Mouse (Mus musculus): ENCODE data around the gene Map4k4. TPM values are rescaled to one million over a fixed set of nuclear protein-coding genes. Genes with fewer than 3 reads are reported as not detected.

Map4k4 gene
- total and polyA plus RNA-seq, 2 experiments = 7.2 to 10.7 TPM

GRCm38 (mm10) chr1:40000476-40000875 is 99.8 kb downstream of the Map4k4 start:
- H3K4me3 ChIP-seq (ENCODE audit: insufficient read depth, low read depth, low read length) = no peak overlapping the region
- H3K36me3 ChIP-seq (ENCODE audit: control insufficient read depth, insufficient read depth, low read length) = peaks cover 4% of the 10 kb centered on the region; the same call in 1 of the 2 replicates
- WGBS = 85% methylated on average over 16 of the region's 16 CpGs
- no peaks in the 10 kb centered on the region for H3K4me1 ChIP-seq (ENCODE audit: control insufficient read depth, insufficient read depth, low read length)
- TF ChIP-seq POLR2A (IDR thresholded peaks at IDR 0.05; ENCODE audit: extremely low read depth, insufficient read depth, low read length) = no peak
- H3K27ac ChIP-seq (replicated peaks; ENCODE audit: insufficient read depth, low read depth, low read length) = no peak overlapping the region
- peaks cover 3% of the 10 kb centered on the region; the same call in 1 of the 2 replicates for H3K79me2 ChIP-seq (ENCODE audit: control insufficient read depth, insufficient read depth, low read length)
- no peak for DNase-seq (ENCODE audit: extremely low read depth, low read depth, low spot score)
- H3K9ac ChIP-seq (ENCODE audit: low read depth, low read length) = no peak overlapping the region
- H3K27me3 ChIP-seq (ENCODE audit: control insufficient read depth, insufficient read depth, low read length) = no peaks in the 10 kb centered on the region

- H3K27me3 ChIP-seq (ENCODE audit: control insufficient read depth, insufficient read depth, low read length) = no peaks in the 10 kb centered on the region
- WGBS = 79% methylated on average over 5 of the region's 5 CpGs
- no peak overlapping the region for H3K9ac ChIP-seq (ENCODE audit: low read depth, low read length)
- H3K4me1 ChIP-seq (ENCODE audit: control insufficient read depth, insufficient read depth, low read length) = no peaks in the 10 kb centered on the region
- peaks cover 3% of the 10 kb centered on the region; the same call in 1 of the 2 replicates for H3K79me2 ChIP-seq (ENCODE audit: control insufficient read depth, insufficient read depth, low read length)
- no peak overlapping the region for H3K4me3 ChIP-seq (ENCODE audit: insufficient read depth, low read depth, low read length)
- H3K27ac ChIP-seq (replicated peaks; ENCODE audit: insufficient read depth, low read depth, low read length) = no peak overlapping the region
- no peak for DNase-seq (ENCODE audit: extremely low read depth, low read depth, low spot score)
- TF ChIP-seq POLR2A (IDR thresholded peaks at IDR 0.05; ENCODE audit: extremely low read depth, insufficient read depth, low read length) = no peak
- peak; percentile 74 for TF ChIP-seq CTCF (IDR thresholded peaks at IDR 0.05; ENCODE audit: low read depth, low read length)
- H3K36me3 ChIP-seq (ENCODE audit: control insufficient read depth, insufficient read depth, low read length) = peaks cover 4% of the 10 kb centered on the region; the same call in 1 of the 2 replicates
Measured at GRCm38 (mm10) chr1:40000899-40001298, 100.2 kb downstream of the Map4k4 start.

GRCm38 (mm10) chr1:40002129-40002727 is 101.5 kb downstream of the Map4k4 start:
- Histone ChIP-seq H3K36me3 (ENCODE audit: control insufficient read depth, insufficient read depth, low read length) (peaks cover 2% of the 10 kb centered on the region; the same call in 1 of the 2 replicates), H3K27ac (replicated peaks; ENCODE audit: insufficient read depth, low read depth, low read length) (no peak overlapping the region), H3K79me2 (ENCODE audit: control insufficient read depth, insufficient read depth, low read length) (peaks cover 3% of the 10 kb centered on the region; the same call in 1 of the 2 replicates), H3K27me3 (ENCODE audit: control insufficient read depth, insufficient read depth, low read length) (no peaks in the 10 kb centered on the region), H3K4me3 (ENCODE audit: insufficient read depth, low read depth, low read length) (no peak overlapping the region), H3K9ac (ENCODE audit: low read depth, low read length) (no peak overlapping the region), H3K4me1 (ENCODE audit: control insufficient read depth, insufficient read depth, low read length) (no peaks in the 10 kb centered on the region)
- DNase-seq (ENCODE audit: extremely low read depth, low read depth, low spot score) = no peak
- WGBS = 90% methylated on average over 4 of the region's 4 CpGs
- TF ChIP-seq POLR2A (IDR thresholded peaks at IDR 0.05; ENCODE audit: extremely low read depth, insufficient read depth, low read length) = no peak
- TF ChIP-seq CTCF (IDR thresholded peaks at IDR 0.05; ENCODE audit: low read depth, low read length) = no peak

GRCm38 (mm10) chr1:40006043-40006651 is 105.4 kb downstream of the Map4k4 start:
- Histone ChIP-seq H3K27ac (replicated peaks; ENCODE audit: insufficient read depth, low read depth, low read length) (no peak overlapping the region), H3K9ac (ENCODE audit: low read depth, low read length) (no peak overlapping the region), H3K4me1 (ENCODE audit: control insufficient read depth, insufficient read depth, low read length) (no peaks in the 10 kb centered on the region), H3K4me3 (ENCODE audit: insufficient read depth, low read depth, low read length) (no peak overlapping the region), H3K79me2 (ENCODE audit: control insufficient read depth, insufficient read depth, low read length) (no peaks in the 10 kb centered on the region), H3K36me3 (ENCODE audit: control insufficient read depth, insufficient read depth, low read length) (no peaks in the 10 kb centered on the region; the same call in 1 of the 2 replicates), H3K27me3 (ENCODE audit: control insufficient read depth, insufficient read depth, low read length) (no peaks in the 10 kb centered on the region)
- TF ChIP-seq CTCF (IDR thresholded peaks at IDR 0.05; ENCODE audit: low read depth, low read length) (no peak), POLR2A (IDR thresholded peaks at IDR 0.05; ENCODE audit: extremely low read depth, insufficient read depth, low read length) (no peak)
- no peak for DNase-seq (ENCODE audit: extremely low read depth, low read depth, low spot score)
- WGBS = 100% methylated on average over 4 of the region's 4 CpGs

- no peak overlapping the region for H3K9ac ChIP-seq (ENCODE audit: low read depth, low read length)
- H3K4me3 ChIP-seq (ENCODE audit: insufficient read depth, low read depth, low read length) = no peak overlapping the region
- no peaks in the 10 kb centered on the region; the same call in 1 of the 2 replicates for H3K36me3 ChIP-seq (ENCODE audit: control insufficient read depth, insufficient read depth, low read length)
- H3K4me1 ChIP-seq (ENCODE audit: control insufficient read depth, insufficient read depth, low read length) = no peaks in the 10 kb centered on the region
- H3K79me2 ChIP-seq (ENCODE audit: control insufficient read depth, insufficient read depth, low read length) = no peaks in the 10 kb centered on the region
- no peak for DNase-seq (ENCODE audit: extremely low read depth, low read depth, low spot score)
- no peak for TF ChIP-seq CTCF (IDR thresholded peaks at IDR 0.05; ENCODE audit: low read depth, low read length)
- no peak for TF ChIP-seq POLR2A (IDR thresholded peaks at IDR 0.05; ENCODE audit: extremely low read depth, insufficient read depth, low read length)
- 89% methylated on average over 17 of the region's 17 CpGs for WGBS
- H3K27ac ChIP-seq (replicated peaks; ENCODE audit: insufficient read depth, low read depth, low read length) = no peak overlapping the region
- H3K27me3 ChIP-seq (ENCODE audit: control insufficient read depth, insufficient read depth, low read length) = no peaks in the 10 kb centered on the region
Measured at GRCm38 (mm10) chr1:40007962-40008471, 107.3 kb downstream of the Map4k4 start.

- TF ChIP-seq POLR2A (IDR thresholded peaks at IDR 0.05; ENCODE audit: extremely low read depth, insufficient read depth, low read length) (no peak), CTCF (IDR thresholded peaks at IDR 0.05; ENCODE audit: low read depth, low read length) (no peak)
- DNase-seq (ENCODE audit: extremely low read depth, low read depth, low spot score) = no peak
- H3K27ac ChIP-seq (replicated peaks; ENCODE audit: insufficient read depth, low read depth, low read length) = no peak overlapping the region
- no peaks in the 10 kb centered on the region for H3K27me3 ChIP-seq (ENCODE audit: control insufficient read depth, insufficient read depth, low read length)
- no peaks in the 10 kb centered on the region for H3K4me1 ChIP-seq (ENCODE audit: control insufficient read depth, insufficient read depth, low read length)
- H3K79me2 ChIP-seq (ENCODE audit: control insufficient read depth, insufficient read depth, low read length) = no peaks in the 10 kb centered on the region
- no peak overlapping the region for H3K4me3 ChIP-seq (ENCODE audit: insufficient read depth, low read depth, low read length)
- 90% methylated on average over 8 of the region's 8 CpGs for WGBS
- no peak overlapping the region for H3K9ac ChIP-seq (ENCODE audit: low read depth, low read length)
- peaks cover 6% of the 10 kb centered on the region; the same call in 1 of the 2 replicates for H3K36me3 ChIP-seq (ENCODE audit: control insufficient read depth, insufficient read depth, low read length)
Measured at GRCm38 (mm10) chr1:40012696-40013095, 112.0 kb downstream of the Map4k4 start.
